Mouse (Mus musculus) limb, embryonic 11.5 days (tissue): ENCODE measurements at regions not wholly inside any gene's neighbourhood (a gene's known extent, or its start where the extent isn't known, plus 50 kb on each side); places are given as distances from the start of the nearest gene placed in this dataset.

Experiments
- ATAC-seq: fragments of 200-750 bp; cut with Nextera tagmentation; 2 replicates; pipeline ENCODE4 v1.8.0; 2017; ENCODE audit warnings: low read depth; ENCODE audit not compliant: insufficient number of reproducible peaks, low FRiP score, low TSS enrichment
- DNase-seq: peaks from one replicate; pipeline ENCODE4 v3.0.0-alpha.2; 2015; ENCODE audit warnings: low spot score
- H3K27ac ChIP-seq: fragments of 300-500 bp; sonication (generic); replicated peaks from 2 replicates; pipeline ENCODE4 v1.5.1; 2014; ENCODE audit warnings: low read depth, mild to moderate bottlenecking, low read length
- H3K27me3 ChIP-seq: fragments of 300-500 bp; sonication (generic); 2 replicates; pipeline ENCODE4 v1.6.1; 2014; ENCODE audit warnings: mild to moderate bottlenecking, low read length, mixed read lengths; ENCODE audit not compliant: control insufficient read depth, insufficient read depth
- H3K36me3 ChIP-seq: fragments of 300-500 bp; sonication (generic); 2 replicates; pipeline ENCODE4 v1.6.1; 2014; ENCODE audit warnings: mild to moderate bottlenecking, low read length, moderate library complexity, mixed read lengths; ENCODE audit not compliant: control insufficient read depth, insufficient read depth
- H3K4me1 ChIP-seq: fragments of 300-500 bp; sonication (generic); 2 replicates; pipeline ENCODE4 v1.6.1; 2014; ENCODE audit warnings: low read length, mixed read lengths; ENCODE audit not compliant: control insufficient read depth, insufficient read depth
- H3K4me2 ChIP-seq: fragments of 300-500 bp; sonication (generic); 2 replicates; pipeline ENCODE4 v1.6.1; 2014; ENCODE audit warnings: low read depth, mild to moderate bottlenecking, moderate library complexity; ENCODE audit not compliant: severe bottlenecking
- H3K4me3 ChIP-seq: fragments of 300-500 bp; sonication (generic); 2 replicates; pipeline ENCODE4 v1.5.1; 2014; ENCODE audit warnings: low read depth, low read length
- H3K9ac ChIP-seq: fragments of 300-500 bp; sonication (generic); 2 replicates; pipeline ENCODE4 v1.6.1; 2014; ENCODE audit warnings: mild to moderate bottlenecking, low read length
- H3K9me3 ChIP-seq: fragments of 300-500 bp; sonication (generic); 2 replicates; pipeline ENCODE4 v1.6.1; 2016; ENCODE audit warnings: low read length; ENCODE audit not compliant: control insufficient read depth
- WGBS: fragments of 180-500 bp; shearing (Covaris S2); extraction: QIAGEN DNeasy Blood & Tissue Kit; methylation state at CpG from one replicate; pipeline ENCODE4 v1.1.7; 2014; 5-methylcytosine and 5-hydroxymethylcytosine counted together

DNA sequence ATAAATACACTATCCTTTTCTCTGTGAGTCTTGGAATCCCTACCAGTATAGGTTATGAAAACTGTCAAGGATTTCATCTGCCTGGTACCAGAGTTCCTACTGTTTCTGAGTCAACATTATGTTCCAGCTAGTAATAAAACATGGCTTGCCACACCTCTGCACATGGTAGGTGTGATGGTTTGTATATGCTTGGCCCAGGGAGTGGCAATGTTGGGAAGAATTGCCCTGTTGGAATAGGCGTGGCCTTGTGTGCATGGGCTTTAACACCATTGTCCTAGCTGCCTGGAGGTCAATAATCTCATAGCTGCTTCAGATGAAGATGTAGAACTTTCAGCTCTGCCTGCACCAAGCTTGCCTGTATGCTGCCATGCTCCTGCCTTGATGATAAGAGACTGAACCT is 732.6 kb downstream of the Inhba start:
- Histone ChIP-seq H3K9ac (no peak overlapping the region), H3K4me3 (no peak overlapping the region), H3K4me2 (no peak overlapping the region), H3K27me3 (no peaks in the 10 kb centered on the region), H3K4me1 (no peaks in the 10 kb centered on the region), H3K36me3 (no peaks in the 10 kb centered on the region), H3K27ac (no peak overlapping the region), H3K9me3 (no peaks in the 10 kb centered on the region)
- WGBS = 76% methylated on average over 1 of the region's 1 CpGs
- ATAC-seq = no peak
- no peak for DNase-seq

DNA sequence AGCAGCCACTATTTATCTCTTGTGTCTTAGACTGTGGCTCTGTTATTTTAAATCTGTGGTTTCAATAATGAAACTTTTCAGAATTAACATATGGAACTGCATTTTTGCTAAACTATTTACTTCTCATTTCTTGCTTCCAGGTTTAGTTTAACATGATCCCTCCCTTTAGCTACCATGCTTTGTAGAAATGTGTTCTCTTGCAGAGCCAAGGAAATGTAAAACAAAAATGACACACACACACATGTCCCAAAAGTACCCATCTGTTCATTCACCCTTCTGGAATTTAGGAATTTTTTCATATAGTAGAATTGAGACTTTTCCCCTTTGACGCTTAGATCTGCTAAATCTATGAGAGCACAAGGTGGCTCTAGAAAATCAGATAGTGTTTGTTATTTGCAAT is 734.0 kb downstream of the Inhba start:
- no peaks in the 10 kb centered on the region for H3K9me3 ChIP-seq
- no peak overlapping the region for H3K27ac ChIP-seq
- WGBS = 96% methylated on average over 1 of the region's 1 CpGs
- DNase-seq (no peak), ATAC-seq (no peak)
- H3K36me3 ChIP-seq = no peaks in the 10 kb centered on the region
- H3K4me2 ChIP-seq = no peak overlapping the region
- no peak overlapping the region for H3K4me3 ChIP-seq
- H3K27me3 ChIP-seq = no peaks in the 10 kb centered on the region
- no peak overlapping the region for H3K9ac ChIP-seq
- H3K4me1 ChIP-seq = no peaks in the 10 kb centered on the region

GRCm38 (mm10) chr13:16746451-16746850 is 734.8 kb downstream of the Inhba start:
- no peak overlapping the region for H3K4me3 ChIP-seq
- H3K4me2 ChIP-seq = no peak overlapping the region
- WGBS = 90% methylated on average over 1 of the region's 1 CpGs
- H3K9ac ChIP-seq = no peak overlapping the region
- no peaks in the 10 kb centered on the region for H3K27me3 ChIP-seq
- no peaks in the 10 kb centered on the region for H3K36me3 ChIP-seq
- ATAC-seq (no peak), DNase-seq (no peak)
- H3K4me1 ChIP-seq = no peaks in the 10 kb centered on the region
- H3K27ac ChIP-seq = no peak overlapping the region
- H3K9me3 ChIP-seq = no peaks in the 10 kb centered on the region

DNA sequence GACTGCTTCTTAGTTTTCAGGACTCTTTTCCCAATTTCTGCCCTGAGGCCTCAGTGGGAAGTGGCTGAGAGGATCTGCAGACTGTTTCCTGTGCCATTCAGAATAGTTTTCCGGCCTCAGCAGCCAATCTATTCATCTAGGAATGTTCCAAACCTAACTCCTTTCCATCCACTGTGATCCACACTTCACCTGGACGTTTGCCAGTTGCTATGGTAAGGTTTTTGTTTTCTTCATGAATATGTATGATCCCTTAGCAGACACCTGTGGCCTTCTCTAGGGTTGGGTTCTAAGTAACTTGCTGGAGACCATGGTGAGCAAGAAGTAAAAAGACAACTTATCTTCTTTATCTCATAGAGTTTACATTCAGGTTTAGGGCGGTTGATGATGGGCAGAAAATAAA is 744.6 kb downstream of the Inhba start:
- Histone ChIP-seq H3K9ac (no peak overlapping the region), H3K27me3 (no peaks in the 10 kb centered on the region), H3K4me2 (no peak overlapping the region), H3K4me1 (no peaks in the 10 kb centered on the region), H3K27ac (no peak overlapping the region), H3K36me3 (no peaks in the 10 kb centered on the region), H3K4me3 (no peak overlapping the region), H3K9me3 (no peaks in the 10 kb centered on the region)
- ATAC-seq = no peak
- no peak for DNase-seq
- WGBS = 68% methylated on average over 3 of the region's 3 CpGs

- no peaks in the 10 kb centered on the region for H3K27me3 ChIP-seq
- H3K4me2 ChIP-seq = no peak overlapping the region
- no peak for DNase-seq
- H3K4me1 ChIP-seq = no peaks in the 10 kb centered on the region
- ATAC-seq = no peak
- no peak overlapping the region for H3K4me3 ChIP-seq
- H3K27ac ChIP-seq = no peak overlapping the region
- no peaks in the 10 kb centered on the region for H3K9me3 ChIP-seq
- no peak overlapping the region for H3K9ac ChIP-seq
- H3K36me3 ChIP-seq = no peaks in the 10 kb centered on the region
These were observed 748.4 kb downstream of the Inhba start for GRCm38 (mm10) chr13:16760045-16760444.

GRCm38 (mm10) chr13:16761415-16761814 is 749.8 kb downstream of the Inhba start:
- 87% methylated on average over 4 of the region's 4 CpGs for WGBS
- DNase-seq = no peak

DNA sequence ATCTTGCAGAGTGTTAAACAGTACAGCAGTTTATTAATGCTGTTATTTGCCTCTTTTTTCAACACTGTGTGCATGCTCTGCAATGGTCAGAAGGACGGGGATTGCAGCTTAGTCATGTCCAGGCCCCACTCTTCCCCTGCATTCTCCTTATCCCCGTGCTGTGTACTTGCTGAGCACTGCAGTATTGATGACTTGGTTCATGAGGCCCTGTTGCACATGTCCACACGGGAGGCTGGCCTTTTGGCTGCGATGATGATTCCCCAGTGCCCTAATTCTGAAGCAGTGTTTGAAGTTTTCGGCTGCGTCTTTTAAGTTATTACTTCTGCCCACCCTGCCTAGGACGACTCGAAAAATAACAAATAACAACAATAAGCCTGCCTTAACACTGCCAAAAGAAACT is 750.7 kb downstream of the Inhba start:
- Histone ChIP-seq H3K27ac (no peak overlapping the region), H3K36me3 (no peaks in the 10 kb centered on the region), H3K9ac (no peak overlapping the region), H3K9me3 (no peaks in the 10 kb centered on the region), H3K27me3 (no peaks in the 10 kb centered on the region), H3K4me3 (no peak overlapping the region), H3K4me2 (no peak overlapping the region), H3K4me1 (no peaks in the 10 kb centered on the region)
- whole genome bisulfite sequencing = 68% methylated on average over 8 of the region's 8 CpGs
- DNase-seq = no peak
- ATAC-seq = no peak

More at GRCm38 (mm10) chr13:16761415-16761814, 749.8 kb downstream of the Inhba start:
- H3K27me3 ChIP-seq = no peaks in the 10 kb centered on the region
- no peak overlapping the region for H3K9ac ChIP-seq
- no peak for ATAC-seq
- no peak overlapping the region for H3K4me2 ChIP-seq
- no peak overlapping the region for H3K27ac ChIP-seq
- no peaks in the 10 kb centered on the region for H3K36me3 ChIP-seq
- H3K4me3 ChIP-seq = no peak overlapping the region
- H3K9me3 ChIP-seq = no peaks in the 10 kb centered on the region
- no peaks in the 10 kb centered on the region for H3K4me1 ChIP-seq

DNA sequence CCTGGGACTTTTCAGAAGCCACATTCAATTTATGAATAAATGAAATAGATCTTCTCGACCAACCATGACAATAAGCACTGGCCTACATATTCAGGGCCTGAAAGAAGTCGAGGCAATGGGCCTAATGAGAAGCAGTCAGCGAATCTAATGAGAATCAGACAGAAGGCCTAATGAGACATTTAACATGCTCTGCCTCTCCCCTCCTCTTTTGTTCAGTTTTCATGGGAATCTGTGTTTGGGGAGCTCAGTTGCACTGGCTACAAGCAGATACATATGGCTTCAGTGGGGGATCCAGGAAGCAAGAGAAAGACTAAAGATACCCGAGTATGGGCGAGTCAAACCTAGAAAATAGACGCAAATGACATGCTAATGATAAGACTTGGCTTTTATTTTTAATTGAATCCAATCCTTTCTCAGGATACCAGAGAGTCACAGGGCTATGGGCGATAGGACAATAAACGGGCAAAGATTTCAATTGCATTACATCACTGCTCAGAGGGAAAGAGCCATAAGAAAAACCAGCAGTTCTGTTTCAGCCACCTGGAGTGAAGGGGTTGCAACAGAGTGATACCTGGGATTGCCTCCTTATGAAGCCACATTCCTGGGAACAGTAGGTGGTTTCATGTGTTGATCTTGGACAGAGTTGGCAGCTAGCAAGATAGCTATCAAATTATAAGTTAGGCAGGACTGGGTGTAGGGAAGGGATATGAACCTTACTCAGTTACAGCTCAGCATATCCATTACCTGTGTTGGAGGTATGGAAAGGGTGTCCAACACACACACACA is 751.3 kb downstream of the Inhba start:
- Histone ChIP-seq H3K4me2 (no peak overlapping the region), H3K36me3 (no peaks in the 10 kb centered on the region), H3K27me3 (no peaks in the 10 kb centered on the region), H3K4me1 (no peaks in the 10 kb centered on the region), H3K9me3 (no peaks in the 10 kb centered on the region), H3K27ac (no peak overlapping the region), H3K9ac (no peak overlapping the region), H3K4me3 (no peak overlapping the region)
- DNase-seq = no peak
- WGBS = 68% methylated on average over 8 of the region's 8 CpGs
- no peak for ATAC-seq

- no peak overlapping the region for H3K4me3 ChIP-seq
- H3K9me3 ChIP-seq = no peaks in the 10 kb centered on the region
- no peak overlapping the region for H3K9ac ChIP-seq
- DNase-seq (peak; percentile 49), ATAC-seq (no peak)
- H3K27me3 ChIP-seq = no peaks in the 10 kb centered on the region
- H3K36me3 ChIP-seq = no peaks in the 10 kb centered on the region
- 7% methylated on average over 2 of the region's 2 CpGs for WGBS
- no peak overlapping the region for H3K4me2 ChIP-seq
- no peak overlapping the region for H3K27ac ChIP-seq
- no peaks in the 10 kb centered on the region for H3K4me1 ChIP-seq
These were observed 752.1 kb downstream of the Inhba start for GRCm38 (mm10) chr13:16763746-16764145.
